Mouse (Mus musculus) megakaryocyte, embryonic 14.5 days (primary cell): Measurements from ENCODE around the gene Hecw2.

Experiments
- FLI1 ChIP-seq: IDR thresholded peaks from 2 replicates; pipeline ENCODE4 v1.6.1; 2012; ENCODE audit warnings: low read length, inconsistent platforms, mixed read lengths
- GATA1 ChIP-seq: IDR thresholded peaks from 3 replicates; pipeline ENCODE4 v1.6.1; 2012; ENCODE audit warnings: mixed read lengths, low read length, inconsistent platforms, borderline replicate concordance

DNA sequence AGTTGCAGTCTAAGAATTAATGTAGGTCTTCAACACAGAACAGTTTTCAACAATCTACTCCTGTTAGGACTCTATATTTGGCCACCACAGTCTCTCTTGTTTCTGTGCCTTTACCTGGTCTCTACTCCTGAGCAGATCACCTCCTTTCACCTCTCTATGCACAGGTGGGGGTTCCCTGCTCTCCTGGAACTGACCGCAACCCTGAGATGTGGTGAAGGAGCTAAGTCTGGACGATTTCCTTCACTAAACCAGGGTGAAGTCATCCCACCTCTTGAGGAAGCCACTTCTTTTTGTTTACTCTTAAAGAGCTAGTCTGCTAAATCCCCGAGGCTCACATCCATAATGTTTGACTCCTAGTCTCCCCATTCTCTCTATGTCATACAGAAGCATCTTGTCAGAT is 351.9 kb downstream of the Hecw2 start:
- TF ChIP-seq GATA1 (no peak), FLI1 (no peak)
